Mouse (Mus musculus): ENCODE measurements around the gene Adm2. TPM values are rescaled to one million over a fixed set of nuclear protein-coding genes. Genes with fewer than 3 reads are reported as not detected.
A peak's percentile ranks its signal among the peaks of the same experiment; 100 is the strongest.

Gene Adm2
- polyA plus RNA-seq (2021; fragmentation: Nextera tagmentation) = not detected in 2 replicates
- long read RNA-seq, experiment 1 = 0 reads
- long read RNA-seq, experiment 2 = 0 reads

DNA sequence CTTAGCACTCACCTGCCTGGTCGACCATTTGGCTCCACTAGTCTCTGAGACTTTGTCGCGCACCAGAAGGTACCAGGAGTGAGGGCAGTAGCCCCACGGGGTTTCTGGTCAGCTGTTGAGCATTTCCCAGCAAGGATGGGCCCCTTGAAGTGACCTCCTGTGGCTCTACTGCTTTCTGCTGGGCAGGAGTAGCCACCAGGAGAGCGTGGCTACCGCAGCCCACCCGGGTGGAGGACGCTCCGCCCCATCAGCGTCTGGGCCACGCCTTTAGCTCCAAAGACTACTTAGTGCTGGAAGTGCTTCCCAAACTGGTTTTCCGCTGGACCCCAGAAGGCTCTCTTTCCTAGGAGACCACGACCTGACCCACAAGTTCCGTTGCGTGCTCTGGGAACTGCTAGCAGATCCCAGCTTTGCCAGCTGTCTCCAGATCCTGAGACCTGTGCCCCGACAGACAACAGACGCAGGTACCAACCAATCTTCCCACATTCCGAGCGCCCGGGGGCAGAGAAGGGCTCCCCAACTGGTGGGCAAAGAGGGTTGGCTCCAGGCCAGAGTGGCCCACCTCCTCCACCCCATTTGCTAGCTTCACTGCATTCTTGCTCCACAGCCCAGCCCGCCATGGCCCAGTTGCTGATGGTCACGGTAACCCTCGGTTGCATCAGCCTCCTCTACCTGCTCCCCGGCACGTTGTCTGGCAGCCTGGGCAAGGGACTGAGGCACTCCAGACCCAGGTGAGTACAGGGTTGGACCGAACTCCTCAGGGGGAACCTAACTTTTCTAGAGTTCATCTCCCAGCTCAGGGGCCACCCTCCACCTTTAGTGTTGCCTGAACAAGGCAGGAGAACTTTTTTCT is at the start of gene Adm2:
Gene Adm2 (plus strand): TSS at position 51 of the 853 bp plus-strand sequence.

DNA sequence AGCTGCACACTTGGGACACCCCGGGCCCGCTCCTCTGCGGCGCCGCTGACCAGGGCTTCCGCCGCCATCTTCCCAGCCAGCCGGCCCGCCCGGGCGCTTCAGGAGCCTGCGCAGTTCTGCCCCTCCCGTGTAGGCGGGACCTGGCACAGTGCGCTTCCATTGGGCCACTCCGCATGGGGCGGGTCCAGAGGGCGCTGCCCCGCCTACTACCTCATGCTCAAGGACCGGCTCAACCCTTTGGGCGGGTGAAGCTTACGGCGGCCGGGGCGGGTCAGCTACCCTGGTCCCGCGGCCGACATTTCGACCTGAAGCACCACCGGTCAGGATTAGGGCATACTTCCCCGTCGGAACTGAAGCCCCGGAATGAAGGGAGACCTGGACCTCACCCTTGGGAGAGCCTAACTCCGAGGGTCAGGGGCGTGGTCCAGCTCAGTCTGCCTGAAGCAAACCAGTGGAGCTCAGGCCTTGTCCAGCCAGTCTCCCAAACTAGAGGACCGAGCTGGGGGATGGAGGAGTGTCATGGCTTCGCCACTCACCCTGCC is 7.3 kb upstream of the Adm2 start, which contains the start of gene Sbf1:
Gene Sbf1 (minus strand): TSS at position 122 of the 542 bp plus-strand sequence.

DNA sequence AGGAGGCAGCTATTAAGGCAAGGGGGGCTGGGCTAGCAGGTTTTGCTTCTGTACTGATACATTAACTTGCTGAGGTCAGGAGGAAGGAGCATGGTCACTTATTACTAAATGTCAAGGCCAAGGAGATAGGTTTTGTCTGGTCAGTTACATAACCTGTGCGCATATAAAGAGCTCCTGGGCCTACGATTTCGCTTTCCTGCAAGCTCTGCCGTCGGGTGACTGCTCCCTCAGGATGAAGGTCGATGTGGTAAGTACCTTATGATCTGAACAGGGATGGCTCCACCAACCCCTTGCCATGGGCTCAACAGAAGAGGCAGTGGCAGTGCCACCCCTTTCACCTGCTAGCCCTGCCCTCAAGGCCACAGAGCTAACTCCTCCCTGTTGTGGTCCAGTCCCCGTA is 11.8 kb downstream of the Adm2 start, which contains the start of gene Miox:
Gene Miox (plus strand): TSS at position 128 of the 400 bp plus-strand sequence.

DNA sequence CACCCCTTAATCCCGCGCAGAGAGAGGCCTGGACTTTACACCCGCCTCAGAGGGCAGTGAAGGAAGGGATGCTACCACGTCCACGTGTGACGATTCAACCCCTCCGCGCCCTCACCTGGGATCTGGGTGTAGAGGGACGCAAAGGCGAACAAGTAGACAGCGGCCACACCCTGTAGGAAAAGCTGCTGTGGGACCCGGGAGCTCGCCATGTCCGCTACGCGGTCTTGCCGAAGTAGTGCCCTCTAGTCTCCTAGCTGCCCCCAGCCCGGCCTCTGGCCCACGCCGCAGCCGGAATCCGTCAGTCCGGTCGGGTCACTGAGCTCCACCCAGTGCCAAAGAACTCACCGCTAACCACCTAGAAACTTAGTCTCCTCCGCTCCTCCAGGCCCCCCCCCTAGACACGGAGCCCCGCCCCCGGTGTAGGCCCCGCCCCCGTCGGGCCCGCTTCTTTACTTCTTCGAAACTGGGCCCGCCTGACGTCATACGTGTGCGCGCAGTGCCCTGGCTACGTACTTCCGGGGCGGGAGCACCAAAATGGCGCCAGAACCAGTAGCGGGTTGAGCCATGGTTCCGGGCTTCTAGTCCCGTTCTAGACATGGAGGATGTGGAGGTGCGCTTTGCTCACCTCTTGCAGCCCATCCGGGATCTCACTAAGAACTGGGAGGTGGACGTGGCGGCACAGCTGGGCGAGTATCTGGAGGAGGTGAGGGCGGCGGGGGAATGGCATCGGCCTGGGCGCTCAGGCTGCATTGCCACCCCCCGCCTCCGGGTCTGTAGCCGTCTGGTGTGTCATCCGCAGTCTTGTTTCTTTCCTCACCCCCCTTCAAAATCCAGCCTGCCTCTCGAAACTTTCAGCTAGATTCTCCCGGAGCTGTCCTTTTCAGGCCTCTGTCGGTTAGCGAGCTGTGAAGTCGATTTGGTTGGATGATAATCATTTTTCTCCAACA is 33.0 kb downstream of the Adm2 start, which contains the start of the genes Lmf2 and Ncaph2:
Gene Lmf2 (minus strand): TSS at position 419 of the 947 bp plus-strand sequence.
Gene Ncaph2 (plus strand): TSS at position 479 of the 947 bp plus-strand sequence.

DNA sequence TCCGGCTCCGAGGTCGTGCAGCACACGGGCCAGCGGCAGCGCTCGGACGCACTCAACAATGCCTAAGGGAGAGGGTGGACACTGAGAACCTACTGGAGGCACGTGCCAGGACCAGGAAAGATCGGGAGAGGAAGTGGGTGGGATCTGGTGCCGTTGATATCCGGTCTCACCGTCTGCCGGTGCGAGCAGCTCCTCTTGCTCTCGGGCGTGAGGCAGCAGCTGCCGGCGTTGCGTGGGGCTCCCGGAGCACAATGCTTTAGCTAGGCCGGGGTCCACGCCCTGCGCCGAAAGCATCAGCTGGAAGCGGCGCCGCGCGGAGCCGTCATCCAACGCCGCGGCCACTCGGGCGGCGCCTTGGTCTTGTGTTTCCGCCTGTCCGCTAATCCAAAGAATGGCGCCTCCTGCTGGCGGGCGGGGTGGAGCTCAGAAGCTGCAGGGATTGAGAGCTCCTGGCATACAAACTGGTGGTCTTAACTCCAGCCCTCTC is 51.3 kb downstream of the Adm2 start, which contains the start of gene Sco2:
Gene Sco2 (minus strand): TSS at position 85 of the 487 bp plus-strand sequence.

Small RNA genes within 50 kb of the gene (microRNA-seq; reads per million reads assigned to microRNA genes)
- gene Mir6959 = 7.7 reads per million, percentile 27 among the genes with 10 or more reads in this experiment

Other genes with a start within 250 kb of the Adm2 start
- 9.3 and 10.5 TPM in 2 replicates for gene Trabd, start 247.6 kb upstream of the Adm2 start, polyA plus RNA-seq (2021; fragmentation: Nextera tagmentation)
- 20.8 and 28.2 TPM in 2 replicates for gene Selenoo, start 233.6 kb upstream of the Adm2 start, polyA plus RNA-seq (2021; fragmentation: Nextera tagmentation)
- 2.8 and 2.9 TPM in 2 replicates for gene Tubgcp6, start 199.6 kb upstream of the Adm2 start, polyA plus RNA-seq (2021; fragmentation: Nextera tagmentation)
- 4.4 and 4.5 TPM in 2 replicates for gene Hdac10, start 194.0 kb upstream of the Adm2 start, polyA plus RNA-seq (2021; fragmentation: Nextera tagmentation)
- 2.2 and 2.5 TPM in 2 replicates for gene Mapk12, start 182.0 kb upstream of the Adm2 start, polyA plus RNA-seq (2021; fragmentation: Nextera tagmentation)
- 7.8 and 10.5 TPM in 2 replicates for gene Mapk11, start 173.1 kb upstream of the Adm2 start, polyA plus RNA-seq (2021; fragmentation: Nextera tagmentation)
- gene Plxnb2, start 141.9 kb upstream of the Adm2 start, polyA plus RNA-seq (2021; fragmentation: Nextera tagmentation) = 17.0 and 24.8 TPM in 2 replicates
- 11.3 and 11.9 TPM in 2 replicates for gene Dennd6b, start 126.2 kb upstream of the Adm2 start, polyA plus RNA-seq (2021; fragmentation: Nextera tagmentation)
- gene Ppp6r2, start 111.2 kb upstream of the Adm2 start, polyA plus RNA-seq (2021; fragmentation: Nextera tagmentation) = 91.7 and 92.3 TPM in 2 replicates
- 100 and 139 TPM in 2 replicates for gene Sbf1, start 7.4 kb upstream of the Adm2 start, polyA plus RNA-seq (2021; fragmentation: Nextera tagmentation)
- not detected in 2 replicates for gene Miox, start 11.7 kb downstream of the Adm2 start, polyA plus RNA-seq (2021; fragmentation: Nextera tagmentation)
- 9.0 and 10.3 TPM in 2 replicates for gene Lmf2, start 32.9 kb downstream of the Adm2 start, polyA plus RNA-seq (2021; fragmentation: Nextera tagmentation)
- gene Ncaph2, start 33.0 kb downstream of the Adm2 start, polyA plus RNA-seq (2021; fragmentation: Nextera tagmentation) = 68.4 and 73.8 TPM in 2 replicates
- 53.7 and 59.4 TPM in 2 replicates for gene Sco2, start 51.1 kb downstream of the Adm2 start, polyA plus RNA-seq (2021; fragmentation: Nextera tagmentation)
- 5.7 and 7.5 TPM in 2 replicates for gene Tymp, start 54.3 kb downstream of the Adm2 start, polyA plus RNA-seq (2021; fragmentation: Nextera tagmentation)
- 4.6 and 7.3 TPM in 2 replicates for gene Odf3b, start 56.6 kb downstream of the Adm2 start, polyA plus RNA-seq (2021; fragmentation: Nextera tagmentation)
- gene Klhdc7b, start 62.2 kb downstream of the Adm2 start, polyA plus RNA-seq (2021; fragmentation: Nextera tagmentation) = 0.18 and 0.36 TPM in 2 replicates
- gene Syce3, start 87.8 kb downstream of the Adm2 start, polyA plus RNA-seq (2021; fragmentation: Nextera tagmentation) = not detected in 2 replicates
- gene Cpt1b, start 103.1 kb downstream of the Adm2 start, polyA plus RNA-seq (2021; fragmentation: Nextera tagmentation) = 0.16 and 0.46 TPM in 2 replicates
- 2.9 and 3.1 TPM in 2 replicates for gene C730034F03Rik, start 106.9 kb downstream of the Adm2 start, polyA plus RNA-seq (2021; fragmentation: Nextera tagmentation)
- gene Gm44502, start 107.0 kb downstream of the Adm2 start, polyA plus RNA-seq (2021; fragmentation: Nextera tagmentation) = not detected in 2 replicates
- gene Chkb, start 107.2 kb downstream of the Adm2 start, polyA plus RNA-seq (2021; fragmentation: Nextera tagmentation) = 26.6 and 31.1 TPM in 2 replicates
- gene Mapk8ip2, start 131.2 kb downstream of the Adm2 start, polyA plus RNA-seq (2021; fragmentation: Nextera tagmentation) = 48.0 and 53.4 TPM in 2 replicates
- 20.7 and 22.6 TPM in 2 replicates for gene Arsa, start 154.7 kb downstream of the Adm2 start, polyA plus RNA-seq (2021; fragmentation: Nextera tagmentation)
- 3.9 and 5.5 TPM in 2 replicates for gene Shank3, start 176.9 kb downstream of the Adm2 start, polyA plus RNA-seq (2021; fragmentation: Nextera tagmentation)
- gene Acr, start 245.6 kb downstream of the Adm2 start, polyA plus RNA-seq (2021; fragmentation: Nextera tagmentation) = 0.19 TPM in 1 of 2 replicates, not detected in the other